Comparison of ENCODE assay signal across 8 mouse cellular contexts in the genomic region with DNA sequence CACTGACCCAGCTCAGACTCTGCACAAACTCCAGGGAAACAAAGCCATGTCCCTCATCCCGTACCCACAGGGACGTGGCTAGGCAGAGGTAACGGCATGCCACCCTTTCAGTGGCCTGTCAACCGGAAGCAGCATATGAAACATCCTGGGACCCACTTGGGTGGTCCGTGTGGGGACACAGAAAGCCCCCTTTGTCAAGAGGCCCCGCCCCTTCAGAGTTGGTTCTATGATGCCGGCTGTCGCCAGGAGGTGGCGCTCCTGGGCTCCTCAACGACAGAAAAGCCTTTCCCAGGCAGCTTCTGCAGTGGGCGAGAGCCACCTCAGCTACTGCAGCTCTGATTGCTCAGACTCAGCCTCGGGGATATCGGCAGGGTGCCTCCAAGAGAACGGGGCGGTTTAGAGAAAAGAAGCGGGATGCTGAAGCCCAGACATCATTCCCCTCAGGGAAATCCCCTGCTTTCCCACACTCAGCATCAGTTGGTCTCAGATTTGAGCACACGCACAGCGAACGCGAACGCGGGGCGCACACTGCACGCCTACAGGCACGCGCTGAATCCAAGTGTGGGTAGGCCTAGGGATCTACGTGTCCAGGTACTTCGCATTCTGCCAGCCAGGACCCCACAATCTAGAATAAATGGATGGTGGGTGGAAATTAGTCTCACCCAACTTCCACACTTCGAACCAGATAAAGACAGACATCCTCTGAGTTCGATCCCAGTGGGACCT. TPM values are rescaled to one million over a fixed set of nuclear protein-coding genes. Genes with fewer than 3 reads are reported as not detected.
DNase-seq lines count a peak whose midpoint lies in the region; ATAC-seq and TF ChIP-seq lines count a peak whose summit lies in the region.

No protein-coding gene starts in this region.

- peaks cover 36% of the 10 kb centered on the region for H3K4me1 ChIP-seq in E14TG2a.4 (replicated peaks; ENCODE audit: low read depth, low read length)
- H3K4me1 ChIP-seq in forebrain, embryonic 16.5 days (replicated peaks; ENCODE audit: control insufficient read depth, insufficient read depth, low read length): peaks cover 17% of the 10 kb centered on the region
- H3K4me1 ChIP-seq in lung, embryonic 14.5 days (ENCODE audit: insufficient read depth): no peaks in the 10 kb centered on the region

- no peak overlapping the region; the same call in 1 of the 2 replicates for H3K27ac ChIP-seq in forebrain, embryonic 16.5 days (ENCODE audit: low read length)
- H3K27ac ChIP-seq in lung, embryonic 14.5 days (ENCODE audit: low read depth): no peak overlapping the region

- H3K36me3 ChIP-seq in E14TG2a.4 (ENCODE audit: insufficient read depth, low read length): no peaks in the 10 kb centered on the region
- no peaks in the 10 kb centered on the region for H3K36me3 ChIP-seq in forebrain, embryonic 16.5 days (ENCODE audit: control insufficient read depth, insufficient read depth)
- no peaks in the 10 kb centered on the region for H3K36me3 ChIP-seq in lung, embryonic 14.5 days (ENCODE audit: insufficient read depth)

- WGBS in forebrain, embryonic 16.5 days: 3% methylated on average over 30 of the region's 30 CpGs
- 9% methylated on average over 30 of the region's 30 CpGs for WGBS in lung, embryonic 14.5 days

- H3K4me3 ChIP-seq in E14TG2a.4 (replicated peaks; ENCODE audit: low read length): peak overlapping the region; percentile 67
- H3K4me3 ChIP-seq in forebrain, embryonic 16.5 days (replicated peaks; ENCODE audit: low read length): peak overlapping the region; percentile 30
- H3K4me3 ChIP-seq in lung, embryonic 14.5 days (ENCODE audit: low read depth, low read length): peak overlapping the region; percentile 6; the same call in 1 of the 2 replicates

- peak; percentile 69 for TF ChIP-seq CTCF in E14TG2a.4 (conservative IDR thresholded peaks at IDR 0.05; ENCODE audit: low read length)
- TF ChIP-seq CTCF in lung, embryonic 14.5 days (IDR thresholded peaks at IDR 0.05; ENCODE audit: low read depth): peak; percentile 90

- peak overlapping the region; percentile 57 for H3K4me2 ChIP-seq in forebrain, embryonic 16.5 days (ENCODE audit: low read length)
- H3K4me2 ChIP-seq in lung, embryonic 14.5 days: peak overlapping the region; percentile 38

- H3K9me3 ChIP-seq in E14TG2a.4 (ENCODE audit: low read length): no peaks in the 10 kb centered on the region
- peaks cover 3% of the 10 kb centered on the region; the same call in 1 of the 2 replicates for H3K9me3 ChIP-seq in forebrain, embryonic 16.5 days (ENCODE audit: control insufficient read depth, low read length)
- no peaks in the 10 kb centered on the region for H3K9me3 ChIP-seq in lung, embryonic 14.5 days (ENCODE audit: low read depth, low read length)

- ATAC-seq in forebrain, embryonic 16.5 days: peak; percentile 90
- peak; percentile 67 for ATAC-seq in lung, embryonic 14.5 days (ENCODE audit: insufficient read depth)

- DNase-seq in cerebellum, adult 11 months: peak; percentile 80
- peak; percentile 39 for DNase-seq in heart, postnatal 25 days (ENCODE audit: low spot score)
- peak; percentile 87 for DNase-seq in layer of hippocampus, adult 11-12 months (ENCODE audit: low spot score)
- DNase-seq in lung, embryonic 14.5 days: peak; percentile 94
- DNase-seq in ovary, postnatal 10 days (ENCODE audit: low spot score): peak; percentile 63
- DNase-seq in thymus, postnatal 0 days (ENCODE audit: low spot score): peak; percentile 88

- H3K9ac ChIP-seq in forebrain, embryonic 16.5 days (replicated peaks; ENCODE audit: low read depth, low read length): peak overlapping the region; percentile 31
- no peak overlapping the region for H3K9ac ChIP-seq in lung, embryonic 14.5 days

- peaks cover 76% of the 10 kb centered on the region for H3K27me3 ChIP-seq in E14TG2a.4 (ENCODE audit: insufficient read depth, low read length)
- 0 out of 2 replicates have a peak, but pooled peaks cover 2% of the 10 kb centered on the region for H3K27me3 ChIP-seq in forebrain, embryonic 16.5 days (replicated peaks; ENCODE audit: control insufficient read depth, insufficient read depth, low read length)
- H3K27me3 ChIP-seq in lung, embryonic 14.5 days (ENCODE audit: insufficient read depth, low read length): peaks cover 16% of the 10 kb centered on the region; the same call in 1 of the 2 replicates

- intact Hi-C loops in heart, postnatal 25 days (cut with DNase I): loop anchor here (2.0 kb wide), 1 partner anchor 192 kb away; no protein-coding TSS in a partner anchor

RNA-seq across cellular contexts. Expression of gene Enpp7, which starts 10.7 kb away (rescaled TPM):
- not detected in 2 replicates for polyA plus RNA-seq in forebrain, embryonic 16.5 days (2015; fragmentation: Nextera tagmentation; extraction: Ambion mirVana)
- total RNA-seq in heart, postnatal 25 days (2021): not detected
- not detected in 2 replicates for polyA plus RNA-seq in lung, embryonic 14.5 days (2014; fragmentation: Nextera tagmentation; extraction: Ambion mirVana)
- polyA plus RNA-seq in thymus, postnatal 0 days (2015; fragmentation: Nextera tagmentation; extraction: Ambion mirVana): not detected in 2 replicates

RNA-seq across cellular contexts. Expression of gene Cbx2, which starts 24.1 kb away (rescaled TPM):
- polyA plus RNA-seq in forebrain, embryonic 16.5 days (2015; fragmentation: Nextera tagmentation; extraction: Ambion mirVana): 24.9 and 26.7 TPM in 2 replicates
- total RNA-seq in heart, postnatal 25 days (2021): 1 to 10 TPM; 3.8 to 3.9 TPM
- polyA plus RNA-seq in lung, embryonic 14.5 days (2014; fragmentation: Nextera tagmentation; extraction: Ambion mirVana): 35.6 and 43.4 TPM in 2 replicates
- polyA plus RNA-seq in thymus, postnatal 0 days (2015; fragmentation: Nextera tagmentation; extraction: Ambion mirVana): 19.5 and 22.3 TPM in 2 replicates

RNA-seq across cellular contexts. Expression of gene Cbx8, which starts 42.1 kb away (rescaled TPM):
- polyA plus RNA-seq in forebrain, embryonic 16.5 days (2015; fragmentation: Nextera tagmentation; extraction: Ambion mirVana): 12.3 and 13.4 TPM in 2 replicates
- total RNA-seq in heart, postnatal 25 days (2021): 1 to 10 TPM; 4.4 to 7.6 TPM
- polyA plus RNA-seq in lung, embryonic 14.5 days (2014; fragmentation: Nextera tagmentation; extraction: Ambion mirVana): 8.5 and 8.8 TPM in 2 replicates
- polyA plus RNA-seq in thymus, postnatal 0 days (2015; fragmentation: Nextera tagmentation; extraction: Ambion mirVana): 10.7 and 12.3 TPM in 2 replicates

Comparison
In these comparisons a context has a peak if more than half of its experiments do, and no peak if none do; other contexts are left out.
1. H3K4me3 ChIP-seq: peak in every context shown above with its lines; median percentile 67 in E14TG2a.4; 30 in forebrain, embryonic 16.5 days; 6 in lung, embryonic 14.5 days.
2. DNase-seq: peak in every context shown above with its lines; median percentile 94 in lung, embryonic 14.5 days; 88 in thymus, postnatal 0 days; 87 in layer of hippocampus, adult 11-12 months; 80 in cerebellum, adult 11 months; 63 in ovary, postnatal 10 days; 39 in heart, postnatal 25 days.